Mouse (Mus musculus) liver, embryonic 15.5 days (tissue): ENCODE results near the gene Csrnp1. TPM values are rescaled to one million over a fixed set of nuclear protein-coding genes. Genes with fewer than 3 reads are reported as not detected.
A peak's percentile ranks its signal among the peaks of the same experiment; 100 is the strongest.

Source experiments
- ATAC-seq: fragments of 200-750 bp; cut with Nextera tagmentation; 2 replicates; pipeline ENCODE4 v1.8.0; 2017; ENCODE audit warnings: moderate number of reproducible peaks, mild to moderate bottlenecking, moderate library complexity; ENCODE audit not compliant: insufficient read depth
- H3K27ac ChIP-seq: fragments of 300-500 bp; sonication (generic); replicated peaks from 2 replicates; pipeline ENCODE4 v1.5.1; 2015; ENCODE audit warnings: mild to moderate bottlenecking, inconsistent platforms
- H3K27me3 ChIP-seq: fragments of 300-500 bp; sonication (generic); 2 replicates; pipeline ENCODE4 v1.6.1; 2015; ENCODE audit warnings: mild to moderate bottlenecking, inconsistent platforms
- H3K36me3 ChIP-seq: fragments of 300-500 bp; sonication (generic); replicated peaks from 2 replicates; pipeline ENCODE4 v1.6.1; 2015; ENCODE audit warnings: moderate library complexity, mild to moderate bottlenecking, inconsistent platforms
- H3K4me1 ChIP-seq: fragments of 300-500 bp; sonication (generic); replicated peaks from 2 replicates; pipeline ENCODE4 v1.6.1; 2015; ENCODE audit warnings: inconsistent platforms
- H3K4me2 ChIP-seq: fragments of 300-500 bp; sonication (generic); 2 replicates; pipeline ENCODE4 v1.6.1; 2015; ENCODE audit warnings: moderate library complexity, mild to moderate bottlenecking, inconsistent platforms
- H3K4me3 ChIP-seq: fragments of 300-500 bp; sonication (generic); replicated peaks from 2 replicates; pipeline ENCODE4 v1.5.1; 2015; ENCODE audit warnings: mild to moderate bottlenecking, inconsistent platforms
- H3K9ac ChIP-seq: fragments of 300-500 bp; sonication (generic); 2 replicates; pipeline ENCODE4 v1.6.1; 2015; ENCODE audit warnings: moderate library complexity, mild to moderate bottlenecking, inconsistent platforms
- H3K9me3 ChIP-seq: fragments of 300-500 bp; sonication (generic); replicated peaks from 2 replicates; pipeline ENCODE4 v1.6.1; 2016; ENCODE audit warnings: inconsistent platforms
- WGBS: fragments of 180-500 bp; shearing (Covaris S2); methylation state at CpG from one replicate; pipeline ENCODE4 v1.1.7; 2015; ENCODE audit warnings: mixed read lengths; ENCODE audit not compliant: insufficient replicate concordance; 5-methylcytosine and 5-hydroxymethylcytosine counted together
- polyA plus RNA-seq: library from polyadenylated mRNA; unstranded; fragments of >200 nt; fragmentation: Nextera tagmentation; extraction: Ambion mirVana; gene quantifications from 2 replicates; pipeline ENCODE4 v1.2.1, GENCODE M21; 2015

Gene Csrnp1
- polyA plus RNA-seq, 1 experiment from 2014 or later, result 2.0 TPM

GRCm38 (mm10) chr9:120002893-120003292 is 18.4 kb upstream of the Csrnp1 start:
- Histone ChIP-seq H3K36me3 (no peaks in the 10 kb centered on the region), H3K4me3 (no peak overlapping the region), H3K27me3 (no peaks in the 10 kb centered on the region; the same call in 1 of the 2 replicates), H3K4me1 (peaks cover 28% of the 10 kb centered on the region), H3K9me3 (no peaks in the 10 kb centered on the region), H3K9ac (no peak overlapping the region), H3K27ac (no peak overlapping the region), H3K4me2 (no peak overlapping the region)
- 41% methylated on average over 5 of the region's 5 CpGs for WGBS
- ATAC-seq, result no peak

GRCm38 (mm10) chr9:120001945-120002725 is 17.7 kb upstream of the Csrnp1 start:
- H3K4me2 ChIP-seq, result peak overlapping the region; percentile 71
- no peaks in the 10 kb centered on the region for H3K9me3 ChIP-seq
- no peaks in the 10 kb centered on the region; the same call in 1 of the 2 replicates for H3K27me3 ChIP-seq
- 8% methylated on average over 31 of the region's 31 CpGs for WGBS
- peak overlapping the region; percentile 45 for H3K9ac ChIP-seq
- ATAC-seq, result peak; percentile 83
- H3K4me3 ChIP-seq, result peak overlapping the region; percentile 54
- peaks cover 28% of the 10 kb centered on the region for H3K4me1 ChIP-seq
- peak overlapping the region; percentile 65 for H3K27ac ChIP-seq
- H3K36me3 ChIP-seq, result no peaks in the 10 kb centered on the region

GRCm38 (mm10) chr9:120000761-120001160 is 16.3 kb upstream of the Csrnp1 start:
- Histone ChIP-seq H3K4me3 (no peak overlapping the region), H3K27ac (no peak overlapping the region), H3K27me3 (no peaks in the 10 kb centered on the region; the same call in 1 of the 2 replicates), H3K4me1 (peaks cover 28% of the 10 kb centered on the region), H3K36me3 (no peaks in the 10 kb centered on the region), H3K9me3 (no peaks in the 10 kb centered on the region), H3K4me2 (no peak overlapping the region), H3K9ac (no peak overlapping the region)
- WGBS, result 49% methylated on average over 5 of the region's 5 CpGs
- no peak for ATAC-seq

- Histone ChIP-seq H3K27me3 (no peaks in the 10 kb centered on the region; the same call in 1 of the 2 replicates), H3K9me3 (no peaks in the 10 kb centered on the region), H3K4me3 (no peak overlapping the region), H3K4me2 (no peak overlapping the region), H3K4me1 (peaks cover 28% of the 10 kb centered on the region), H3K36me3 (no peaks in the 10 kb centered on the region), H3K9ac (no peak overlapping the region), H3K27ac (no peak overlapping the region)
- 62% methylated on average over 6 of the region's 6 CpGs for WGBS
- no peak for ATAC-seq
These were observed 15.2 kb upstream of the Csrnp1 start for GRCm38 (mm10) chr9:119999636-120000035.

- 62% methylated on average over 1 of the region's 1 CpGs for WGBS
- Histone ChIP-seq H3K9me3 (no peaks in the 10 kb centered on the region), H3K4me3 (no peak overlapping the region), H3K36me3 (no peaks in the 10 kb centered on the region), H3K27me3 (no peaks in the 10 kb centered on the region; the same call in 1 of the 2 replicates), H3K9ac (no peak overlapping the region), H3K27ac (no peak overlapping the region), H3K4me1 (peaks cover 28% of the 10 kb centered on the region), H3K4me2 (no peak overlapping the region)
- no peak for ATAC-seq
These were observed 14.3 kb upstream of the Csrnp1 start for GRCm38 (mm10) chr9:119998776-119999175.

GRCm38 (mm10) chr9:119996080-119996479 is 11.6 kb upstream of the Csrnp1 start:
- Histone ChIP-seq H3K4me1 (peaks cover 7% of the 10 kb centered on the region), H3K27me3 (no peaks in the 10 kb centered on the region; the same call in 1 of the 2 replicates), H3K9me3 (no peaks in the 10 kb centered on the region), H3K36me3 (no peaks in the 10 kb centered on the region), H3K9ac (no peak overlapping the region), H3K27ac (no peak overlapping the region), H3K4me2 (no peak overlapping the region), H3K4me3 (no peak overlapping the region)
- 44% methylated on average over 4 of the region's 4 CpGs for WGBS
- ATAC-seq, result no peak

- H3K27me3 ChIP-seq, result no peaks in the 10 kb centered on the region; the same call in 1 of the 2 replicates
- H3K4me2 ChIP-seq, result no peak overlapping the region
- no peak for ATAC-seq
- no peaks in the 10 kb centered on the region for H3K36me3 ChIP-seq
- no peaks in the 10 kb centered on the region; the same call in 1 of the 2 replicates for H3K4me1 ChIP-seq
- H3K9ac ChIP-seq, result no peak overlapping the region
- no peak overlapping the region for H3K4me3 ChIP-seq
- 29% methylated on average over 7 of the region's 7 CpGs for WGBS
- no peak overlapping the region for H3K27ac ChIP-seq
- H3K9me3 ChIP-seq, result no peaks in the 10 kb centered on the region
These were observed 9.7 kb upstream of the Csrnp1 start for GRCm38 (mm10) chr9:119994207-119994606.

- no peak for ATAC-seq
- Histone ChIP-seq H3K9ac (no peak overlapping the region), H3K27ac (no peak overlapping the region), H3K36me3 (no peaks in the 10 kb centered on the region), H3K4me1 (no peaks in the 10 kb centered on the region), H3K27me3 (no peaks in the 10 kb centered on the region), H3K4me3 (no peak overlapping the region), H3K9me3 (no peaks in the 10 kb centered on the region), H3K4me2 (no peak overlapping the region)
- 35% methylated on average over 10 of the region's 10 CpGs for WGBS
These were observed 8.8 kb upstream of the Csrnp1 start for GRCm38 (mm10) chr9:119993092-119993844.

GRCm38 (mm10) chr9:119991310-119991709 is 6.9 kb upstream of the Csrnp1 start:
- Histone ChIP-seq H3K4me1 (no peaks in the 10 kb centered on the region), H3K4me3 (no peak overlapping the region), H3K9ac (no peak overlapping the region), H3K4me2 (no peak overlapping the region), H3K27ac (no peak overlapping the region), H3K27me3 (peaks cover 4% of the 10 kb centered on the region; the same call in 1 of the 2 replicates), H3K36me3 (no peaks in the 10 kb centered on the region), H3K9me3 (no peaks in the 10 kb centered on the region)
- ATAC-seq, result no peak
- 53% methylated on average over 5 of the region's 5 CpGs for WGBS

- ATAC-seq, result no peak
These were observed 3.8 kb upstream of the Csrnp1 start for GRCm38 (mm10) chr9:119988304-119988703.

GRCm38 (mm10) chr9:119985881-119986574 is 1.6 kb upstream of the Csrnp1 start:
- Histone ChIP-seq H3K36me3 (no peaks in the 10 kb centered on the region), H3K27ac (no peak overlapping the region), H3K4me2 (no peak overlapping the region), H3K4me3 (no peak overlapping the region), H3K9me3 (no peaks in the 10 kb centered on the region), H3K9ac (no peak overlapping the region), H3K4me1 (peaks cover 38% of the 10 kb centered on the region), H3K27me3 (peaks cover 51% of the 10 kb centered on the region)
- ATAC-seq, result no peak
- 68% methylated on average over 10 of the region's 10 CpGs for WGBS

More at GRCm38 (mm10) chr9:119988304-119988703, 3.8 kb upstream of the Csrnp1 start:
- Histone ChIP-seq H3K4me1 (peaks cover 15% of the 10 kb centered on the region), H3K9me3 (no peaks in the 10 kb centered on the region), H3K27me3 (peaks cover 32% of the 10 kb centered on the region), H3K36me3 (no peaks in the 10 kb centered on the region), H3K27ac (no peak overlapping the region), H3K4me3 (no peak overlapping the region), H3K9ac (no peak overlapping the region), H3K4me2 (no peak overlapping the region)
- WGBS, result 46% methylated on average over 7 of the region's 7 CpGs
